Mouse (Mus musculus): ENCODE data around the gene Lsm2. TPM values are rescaled to one million over a fixed set of nuclear protein-coding genes. Genes with fewer than 3 reads are reported as not detected.
"Not testable (repeated sequence)": the region's sequence is repeated elsewhere in the genome, so short reads cannot be mapped to it uniquely, and the experiment has no call there.

The Lsm2 gene
- polyA plus RNA-seq, 1 experiment, result 93.3 TPM

- TF ChIP-seq POLR2A (IDR thresholded peaks at IDR 0.05; ENCODE audit: low read depth, low read length) (no peak), CTCF (IDR thresholded peaks at IDR 0.05; ENCODE audit: borderline replicate concordance, insufficient read depth, low read length) (no peak)
- H3K4me3 ChIP-seq (ENCODE audit: insufficient read depth, low read length), result no peak overlapping the region
- no peak overlapping the region for H3K27ac ChIP-seq (ENCODE audit: insufficient read depth, low read length)
- peaks cover 9% of the 10 kb centered on the region for H3K4me1 ChIP-seq (ENCODE audit: control insufficient read depth, insufficient read depth, low read length)
These were observed 34.1 kb upstream of the Lsm2 start for GRCm38 (mm10) chr17:34947606-34948005.

GRCm38 (mm10) chr17:34948721-34949552 lies 32.7 kb upstream of the Lsm2 start:
- not testable (repeated sequence) for H3K4me3 ChIP-seq (ENCODE audit: insufficient read depth, low read length); H3K4me1 ChIP-seq (ENCODE audit: control insufficient read depth, insufficient read depth, low read length); H3K27ac ChIP-seq (ENCODE audit: insufficient read depth, low read length)
- TF ChIP-seq POLR2A (IDR thresholded peaks at IDR 0.05; ENCODE audit: low read depth, low read length), result peak; percentile 31

- peak; percentile 64 for TF ChIP-seq POLR2A (IDR thresholded peaks at IDR 0.05; ENCODE audit: low read depth, low read length)
- TF ChIP-seq CTCF (IDR thresholded peaks at IDR 0.05; ENCODE audit: borderline replicate concordance, insufficient read depth, low read length), result no peak
- no peaks in the 10 kb centered on the region; the same call in 1 of the 2 replicates for H3K4me1 ChIP-seq (ENCODE audit: control insufficient read depth, insufficient read depth, low read length)
- H3K27ac ChIP-seq (ENCODE audit: insufficient read depth, low read length), result no peak overlapping the region
- no peak overlapping the region for H3K4me3 ChIP-seq (ENCODE audit: insufficient read depth, low read length)
These were observed 32.1 kb upstream of the Lsm2 start for GRCm38 (mm10) chr17:34949553-34949969.

GRCm38 (mm10) chr17:34950514-34951455 lies 30.9 kb upstream of the Lsm2 start:
- Histone ChIP-seq H3K4me1 (ENCODE audit: control insufficient read depth, insufficient read depth, low read length) (no peaks in the 10 kb centered on the region), H3K4me3 (ENCODE audit: insufficient read depth, low read length) (peak overlapping the region; percentile 71), H3K27ac (ENCODE audit: insufficient read depth, low read length) (peak overlapping the region; percentile 88)
- TF ChIP-seq CTCF (IDR thresholded peaks at IDR 0.05; ENCODE audit: borderline replicate concordance, insufficient read depth, low read length) (no peak), POLR2A (IDR thresholded peaks at IDR 0.05; ENCODE audit: low read depth, low read length) (peak; percentile 8; the same call in 1 of the 2 replicates)

GRCm38 (mm10) chr17:34951636-34952377 lies 29.9 kb upstream of the Lsm2 start:
- H3K4me3 ChIP-seq (ENCODE audit: insufficient read depth, low read length), result peak overlapping the region; percentile 71
- H3K27ac ChIP-seq (ENCODE audit: insufficient read depth, low read length), result peak overlapping the region; percentile 88
- no peaks in the 10 kb centered on the region for H3K4me1 ChIP-seq (ENCODE audit: control insufficient read depth, insufficient read depth, low read length)
- no peak for TF ChIP-seq CTCF (IDR thresholded peaks at IDR 0.05; ENCODE audit: borderline replicate concordance, insufficient read depth, low read length)
- TF ChIP-seq POLR2A (IDR thresholded peaks at IDR 0.05; ENCODE audit: low read depth, low read length), result no peak

GRCm38 (mm10) chr17:34952378-34953040 lies 29.2 kb upstream of the Lsm2 start:
- Histone ChIP-seq H3K27ac (ENCODE audit: insufficient read depth, low read length) (peak overlapping the region; percentile 88), H3K4me3 (ENCODE audit: insufficient read depth, low read length) (peak overlapping the region; percentile 71), H3K4me1 (ENCODE audit: control insufficient read depth, insufficient read depth, low read length) (no peaks in the 10 kb centered on the region)
- TF ChIP-seq POLR2A (IDR thresholded peaks at IDR 0.05; ENCODE audit: low read depth, low read length) (peak; percentile 99), CTCF (IDR thresholded peaks at IDR 0.05; ENCODE audit: borderline replicate concordance, insufficient read depth, low read length) (peak; percentile 29; the same call in 1 of the 2 replicates)

- no peaks in the 10 kb centered on the region for H3K4me1 ChIP-seq (ENCODE audit: control insufficient read depth, insufficient read depth, low read length)
- peak overlapping the region; percentile 44; the same call in 1 of the 2 replicates for H3K4me3 ChIP-seq (ENCODE audit: insufficient read depth, low read length)
- no peak overlapping the region for H3K27ac ChIP-seq (ENCODE audit: insufficient read depth, low read length)
- TF ChIP-seq CTCF (IDR thresholded peaks at IDR 0.05; ENCODE audit: borderline replicate concordance, insufficient read depth, low read length), result no peak
- TF ChIP-seq POLR2A (IDR thresholded peaks at IDR 0.05; ENCODE audit: low read depth, low read length), result no peak
These were observed 28.4 kb upstream of the Lsm2 start for GRCm38 (mm10) chr17:34953258-34953657.

- TF ChIP-seq POLR2A (IDR thresholded peaks at IDR 0.05; ENCODE audit: low read depth, low read length) (no peak), CTCF (IDR thresholded peaks at IDR 0.05; ENCODE audit: borderline replicate concordance, insufficient read depth, low read length) (no peak)
- Histone ChIP-seq H3K4me3 (ENCODE audit: insufficient read depth, low read length) (no peak overlapping the region), H3K4me1 (ENCODE audit: control insufficient read depth, insufficient read depth, low read length) (no peaks in the 10 kb centered on the region), H3K27ac (ENCODE audit: insufficient read depth, low read length) (no peak overlapping the region)
These were observed 27.8 kb upstream of the Lsm2 start for GRCm38 (mm10) chr17:34953904-34954303.

GRCm38 (mm10) chr17:34954831-34955230 lies 26.8 kb upstream of the Lsm2 start:
- Histone ChIP-seq H3K27ac (ENCODE audit: insufficient read depth, low read length) (no peak overlapping the region), H3K4me1 (ENCODE audit: control insufficient read depth, insufficient read depth, low read length) (no peaks in the 10 kb centered on the region), H3K4me3 (ENCODE audit: insufficient read depth, low read length) (no peak overlapping the region)
- TF ChIP-seq CTCF (IDR thresholded peaks at IDR 0.05; ENCODE audit: borderline replicate concordance, insufficient read depth, low read length) (no peak), POLR2A (IDR thresholded peaks at IDR 0.05; ENCODE audit: low read depth, low read length) (no peak)

Measured in embryonic fibroblast, embryonic 13.5 days (primary cell).